Mouse (Mus musculus) skeletal muscle tissue, postnatal 0 days (tissue): ENCODE data around the gene Qtrt1. TPM values are rescaled to one million over a fixed set of nuclear protein-coding genes. Genes with fewer than 3 reads are reported as not detected.

Source experiments
- polyA plus RNA-seq: library from polyadenylated mRNA; unstranded; fragments of >200 nt; fragmentation: Nextera tagmentation; extraction: Ambion mirVana; gene quantifications from 2 replicates; pipeline ENCODE4 v1.2.1, GENCODE M21; 2015

The Qtrt1 gene
- 17.6 and 18.9 TPM in 2 replicates for polyA plus RNA-seq

DNA sequence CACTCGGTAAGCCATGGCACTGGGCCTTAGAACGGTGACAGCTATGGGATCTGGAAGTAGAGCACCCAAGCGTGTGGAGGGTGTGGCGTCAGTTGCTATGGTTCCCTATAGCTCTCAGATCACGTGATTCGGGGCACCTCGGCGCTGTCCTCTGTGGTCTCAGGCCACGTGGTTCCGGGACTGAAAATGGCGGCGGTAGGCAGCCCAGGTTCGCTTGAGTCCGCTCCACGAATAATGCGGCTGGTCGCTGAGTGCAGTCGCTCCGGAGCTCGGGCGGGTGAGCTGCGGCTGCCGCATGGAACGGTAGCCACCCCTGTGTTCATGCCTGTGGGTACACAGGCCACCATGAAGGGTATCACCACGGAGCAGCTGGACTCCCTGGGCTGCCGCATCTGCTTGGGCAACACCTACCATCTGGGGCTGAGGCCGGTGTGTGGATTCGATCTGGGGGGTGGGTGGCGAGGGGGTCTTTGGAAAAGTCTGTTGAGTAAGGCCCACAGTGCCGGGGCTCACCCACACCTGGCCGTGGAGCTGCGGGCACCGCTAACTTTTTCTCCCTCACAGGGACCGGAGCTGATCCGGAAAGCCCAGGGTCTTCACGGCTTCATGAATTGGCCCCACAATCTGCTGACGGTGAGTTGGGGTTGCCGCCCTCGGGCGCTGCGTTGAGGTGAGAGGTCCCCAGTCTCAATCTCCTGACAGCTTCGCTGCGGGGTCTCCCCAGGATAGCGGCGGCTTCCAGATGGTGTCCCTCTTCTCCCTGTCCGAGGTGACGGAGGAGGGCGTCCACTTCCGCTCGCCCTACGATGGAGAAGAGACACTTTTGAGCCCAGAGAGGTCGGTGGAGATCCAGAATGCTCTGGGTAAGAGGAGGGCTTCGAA is at the start of gene Qtrt1:
Gene Qtrt1 (plus strand): TSS at position 169 of the 882 bp plus-strand sequence.

DNA sequence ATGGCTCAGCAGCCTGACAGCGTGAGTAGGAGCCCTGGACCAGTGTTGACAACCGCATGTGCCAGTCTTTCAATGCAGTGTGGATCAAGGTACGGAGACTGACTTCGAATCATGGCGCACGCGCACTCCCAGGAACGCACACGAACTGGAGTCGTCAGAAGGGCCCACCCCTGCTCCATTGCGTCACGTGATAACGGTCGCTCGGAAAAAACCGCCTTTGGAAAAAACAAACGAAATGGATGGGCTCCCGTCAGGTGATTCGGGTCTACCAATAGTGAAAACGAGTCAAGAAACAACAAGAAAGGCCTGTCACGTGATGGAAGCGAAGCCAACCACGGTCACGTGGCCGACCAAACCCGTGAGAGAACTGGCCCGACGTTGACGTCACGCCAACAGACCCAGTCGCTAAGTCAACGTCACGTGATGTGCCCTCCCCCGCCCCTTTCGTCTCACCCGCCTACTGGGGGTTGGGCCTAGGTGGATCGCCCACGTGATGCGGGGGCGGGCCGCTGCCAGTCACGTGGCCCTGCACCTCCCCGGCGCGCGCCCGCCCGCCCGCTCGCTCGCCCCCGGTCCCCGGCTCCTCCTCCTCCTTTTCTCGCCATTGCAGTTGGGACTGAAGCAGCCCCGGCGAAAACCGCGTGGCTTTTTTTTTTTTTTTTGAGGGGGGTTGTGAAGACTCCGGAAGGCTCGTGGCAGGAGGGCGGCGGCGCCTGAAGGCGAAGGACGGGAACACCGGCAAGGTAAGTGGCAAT is 44.1 kb upstream of the Qtrt1 start, which contains the start of gene Ilf3:
Gene Ilf3 (plus strand): TSS at position 515 of the 755 bp plus-strand sequence.

DNA sequence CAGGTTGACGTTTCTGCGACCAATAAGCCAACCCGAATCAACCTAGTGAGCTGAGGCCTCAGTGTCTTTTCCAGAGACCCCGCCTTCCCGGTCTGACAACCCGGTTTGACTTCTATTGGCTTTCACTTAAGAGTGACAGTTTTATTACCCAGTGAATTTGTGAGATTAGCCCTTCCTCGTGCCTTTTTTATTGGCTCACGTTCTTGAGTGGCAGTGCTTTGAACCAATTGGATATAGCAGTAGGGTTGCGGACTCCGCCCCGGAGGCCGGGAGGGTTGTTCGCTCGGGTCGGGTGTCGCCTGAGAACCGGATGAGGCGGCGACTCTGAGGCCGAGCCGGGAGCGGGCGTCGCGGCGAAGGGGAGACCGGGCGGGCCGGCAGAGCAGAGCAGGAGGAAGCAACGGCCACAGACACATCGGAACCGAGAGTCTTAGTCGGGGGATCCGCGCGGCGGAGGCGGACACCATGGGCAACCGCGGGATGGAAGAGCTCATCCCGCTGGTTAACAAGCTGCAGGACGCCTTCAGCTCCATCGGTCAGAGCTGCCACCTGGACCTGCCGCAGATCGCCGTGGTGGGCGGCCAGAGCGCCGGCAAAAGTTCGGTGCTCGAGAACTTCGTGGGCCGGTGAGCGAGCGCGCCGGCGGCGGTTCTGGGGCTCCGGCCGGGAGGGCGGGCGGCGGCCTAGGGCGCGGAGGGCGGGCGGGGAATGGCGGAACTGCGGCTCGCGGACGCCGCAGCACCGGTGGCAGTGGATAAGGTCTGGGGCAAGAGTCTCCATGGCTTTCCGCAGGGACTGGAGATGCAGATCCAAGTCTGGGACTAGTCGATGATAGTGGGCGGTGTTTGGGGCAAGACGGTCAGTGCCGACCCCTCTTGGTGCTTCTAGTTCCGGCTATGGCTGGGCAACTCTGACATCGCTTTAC is 13.3 kb downstream of the Qtrt1 start, which contains the start of gene Dnm2:
Gene Dnm2 (plus strand): TSS at position 278 of the 925 bp plus-strand sequence.

Other genes with a start within 250 kb of the Qtrt1 start
- gene Pde4a, start 246.1 kb upstream of the Qtrt1 start, polyA plus RNA-seq, result 6.5 and 7.2 TPM in 2 replicates
- gene Keap1, start 172.5 kb upstream of the Qtrt1 start, polyA plus RNA-seq, result 53.3 and 55.3 TPM in 2 replicates
- gene S1pr5, start 163.4 kb upstream of the Qtrt1 start, polyA plus RNA-seq, result 0.09 and 0.57 TPM in 2 replicates
- gene Atg4d, start 146.5 kb upstream of the Qtrt1 start, polyA plus RNA-seq, result 29.1 and 32.1 TPM in 2 replicates
- 7.5 and 9.2 TPM in 2 replicates for gene Kri1, start 123.9 kb upstream of the Qtrt1 start, polyA plus RNA-seq
- gene Cdkn2d, start 120.4 kb upstream of the Qtrt1 start, polyA plus RNA-seq, result 51.6 and 53.4 TPM in 2 replicates
- 0.83 TPM in 1 of 2 replicates, not detected in the other for gene Ap1m2, start 99.5 kb upstream of the Qtrt1 start, polyA plus RNA-seq
- 94.4 and 107 TPM in 2 replicates for gene Slc44a2, start 91.1 kb upstream of the Qtrt1 start, polyA plus RNA-seq
- 48.0 and 52.6 TPM in 2 replicates for gene Ilf3, start 44.0 kb upstream of the Qtrt1 start, polyA plus RNA-seq
- gene Dnm2, start 13.1 kb downstream of the Qtrt1 start, polyA plus RNA-seq, result 50.4 and 52.2 TPM in 2 replicates
- 79.0 and 80.6 TPM in 2 replicates for gene Tmed1, start 98.4 kb downstream of the Qtrt1 start, polyA plus RNA-seq
- gene AB124611, start 114.3 kb downstream of the Qtrt1 start, polyA plus RNA-seq, result 2.9 and 3.2 TPM in 2 replicates
- 15.5 and 20.1 TPM in 2 replicates for gene Carm1, start 135.1 kb downstream of the Qtrt1 start, polyA plus RNA-seq
- 39.2 and 39.3 TPM in 2 replicates for gene Timm29, start 180.9 kb downstream of the Qtrt1 start, polyA plus RNA-seq
- gene Yipf2, start 181.0 kb downstream of the Qtrt1 start, polyA plus RNA-seq, result 9.8 and 10.2 TPM in 2 replicates
- gene Smarca4, start 204.3 kb downstream of the Qtrt1 start, polyA plus RNA-seq, result 20.4 and 22.7 TPM in 2 replicates